Mouse (Mus musculus) limb, embryonic 13.5 days (tissue): Measurements from ENCODE around the gene Sh3bp5. TPM values are rescaled to one million over a fixed set of nuclear protein-coding genes. Genes with fewer than 3 reads are reported as not detected.

ENCODE experiments used
- ATAC-seq: fragments of 200-750 bp; cut with Nextera tagmentation; 2 replicates; pipeline ENCODE4 v1.8.0; 2017; ENCODE audit warnings: low read depth, moderate number of reproducible peaks, moderate TSS enrichment; ENCODE audit not compliant: low FRiP score
- H3K27ac ChIP-seq: fragments of 300-500 bp; sonication (generic); 2 replicates; pipeline ENCODE4 v1.5.1; 2015; ENCODE audit warnings: inconsistent platforms, mild to moderate bottlenecking, moderate library complexity
- H3K27me3 ChIP-seq: fragments of 300-500 bp; sonication (generic); 2 replicates; pipeline ENCODE4 v1.6.1; 2015; ENCODE audit warnings: mild to moderate bottlenecking, inconsistent platforms
- H3K36me3 ChIP-seq: fragments of 300-500 bp; sonication (generic); 2 replicates; pipeline ENCODE4 v1.6.1; 2015; ENCODE audit warnings: inconsistent platforms, mild to moderate bottlenecking, moderate library complexity
- H3K4me1 ChIP-seq: fragments of 300-500 bp; sonication (generic); 2 replicates; pipeline ENCODE4 v1.6.1; 2015; ENCODE audit warnings: inconsistent platforms
- H3K4me2 ChIP-seq: fragments of 300-500 bp; sonication (generic); replicated peaks from 2 replicates; pipeline ENCODE4 v1.6.1; 2015; ENCODE audit warnings: inconsistent platforms, mild to moderate bottlenecking, moderate library complexity
- H3K4me3 ChIP-seq: fragments of 300-500 bp; sonication (generic); 2 replicates; pipeline ENCODE4 v1.5.1; 2015; ENCODE audit warnings: moderate library complexity, mild to moderate bottlenecking, inconsistent platforms
- H3K9ac ChIP-seq: fragments of 300-500 bp; sonication (generic); 2 replicates; pipeline ENCODE4 v1.6.1; 2015; ENCODE audit warnings: mild to moderate bottlenecking, inconsistent platforms
- H3K9me3 ChIP-seq: fragments of 300-500 bp; sonication (generic); 2 replicates; pipeline ENCODE4 v1.6.1; 2016; ENCODE audit warnings: inconsistent platforms
- WGBS: fragments of 180-500 bp; shearing (Covaris S2); methylation state at CpG from one replicate; pipeline ENCODE4 v1.1.7; 2015; 5-methylcytosine and 5-hydroxymethylcytosine counted together
- polyA plus RNA-seq: library from polyadenylated mRNA; unstranded; fragments of >200 nt; fragmentation: Nextera tagmentation; extraction: Ambion mirVana; gene quantifications from 2 replicates; pipeline ENCODE4 v1.2.1, GENCODE M21; 2015

The Sh3bp5 gene
- polyA plus RNA-seq, 1 experiment from 2014 or later: 53.2 TPM

DNA sequence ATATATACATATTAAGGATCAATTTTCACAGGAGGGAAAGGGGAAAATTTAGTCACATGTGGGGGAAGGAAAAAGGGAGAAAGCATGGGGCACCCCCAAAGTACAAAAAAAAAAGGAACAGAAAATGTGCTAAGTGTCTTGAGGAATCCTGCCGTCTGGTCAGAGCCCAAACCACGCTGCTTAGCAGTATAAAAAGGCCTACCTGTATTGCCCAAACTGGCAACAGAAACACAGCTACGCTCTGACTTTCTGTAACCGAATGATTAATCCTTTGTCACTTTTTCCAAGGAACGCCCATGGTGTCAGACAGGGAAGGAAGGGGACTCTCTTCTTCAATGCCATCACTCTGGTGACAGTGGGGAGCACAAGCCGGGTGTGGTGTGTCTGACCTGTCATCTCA is 30.2 kb downstream of the Sh3bp5 start:
- no peak for ATAC-seq
- WGBS: 89% methylated on average over 6 of the region's 6 CpGs
- no peaks in the 10 kb centered on the region for H3K27me3 ChIP-seq
- peaks cover 53% of the 10 kb centered on the region for H3K36me3 ChIP-seq
- H3K27ac ChIP-seq: no peak overlapping the region
- no peak overlapping the region for H3K4me2 ChIP-seq
- peaks cover 31% of the 10 kb centered on the region for H3K4me1 ChIP-seq
- H3K4me3 ChIP-seq: no peak overlapping the region
- H3K9ac ChIP-seq: no peak overlapping the region
- no peaks in the 10 kb centered on the region for H3K9me3 ChIP-seq

DNA sequence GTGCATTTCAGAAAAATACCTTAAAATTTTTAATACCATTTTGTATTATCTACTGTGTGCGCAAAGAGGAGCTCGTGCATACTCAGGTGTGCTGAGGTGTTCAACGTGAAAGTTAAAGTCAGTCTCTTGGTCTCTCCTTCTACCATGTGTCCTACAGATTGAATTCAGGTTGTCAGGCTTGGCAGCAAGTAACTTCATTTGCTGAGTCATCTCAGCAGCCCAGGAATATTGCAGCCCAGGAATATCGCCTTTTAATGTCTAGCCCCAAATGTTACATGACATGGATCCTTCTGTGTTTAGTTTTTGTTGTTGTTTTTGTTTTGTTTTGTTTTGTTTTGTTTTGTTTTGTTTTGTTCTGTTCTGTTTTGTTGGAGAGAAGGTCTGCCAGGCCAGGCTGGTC is 31.2 kb downstream of the Sh3bp5 start:
- peaks cover 40% of the 10 kb centered on the region for H3K4me1 ChIP-seq
- H3K27me3 ChIP-seq: no peaks in the 10 kb centered on the region
- H3K4me2 ChIP-seq: no peak overlapping the region
- H3K9ac ChIP-seq: no peak overlapping the region
- ATAC-seq: no peak
- no peak overlapping the region for H3K27ac ChIP-seq
- H3K36me3 ChIP-seq: peaks cover 43% of the 10 kb centered on the region
- no peaks in the 10 kb centered on the region for H3K9me3 ChIP-seq
- no peak overlapping the region for H3K4me3 ChIP-seq
- 88% methylated on average over 4 of the region's 4 CpGs for WGBS

DNA sequence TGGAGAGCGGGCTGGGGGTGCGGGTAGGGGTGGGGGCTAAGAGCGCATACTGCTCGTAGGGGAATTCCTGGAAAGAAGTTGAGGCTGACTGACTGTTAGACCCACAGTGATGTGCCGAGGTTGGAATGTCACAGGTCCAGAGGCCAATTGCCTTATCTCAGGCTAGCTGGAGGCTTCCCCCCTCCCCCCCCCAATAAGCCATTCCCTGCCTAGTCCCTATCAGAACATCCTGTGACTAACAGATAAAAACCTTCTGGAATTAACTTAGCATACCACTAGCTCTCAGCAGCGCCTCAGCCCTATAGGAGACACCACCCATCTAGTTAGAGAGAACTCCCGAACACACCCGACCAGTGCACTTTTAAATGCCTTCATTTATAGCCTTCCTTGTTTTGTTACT is 31.9 kb downstream of the Sh3bp5 start:
- Histone ChIP-seq H3K9ac (no peak overlapping the region), H3K27me3 (no peaks in the 10 kb centered on the region), H3K4me1 (peaks cover 45% of the 10 kb centered on the region), H3K4me3 (no peak overlapping the region), H3K36me3 (peaks cover 37% of the 10 kb centered on the region), H3K9me3 (no peaks in the 10 kb centered on the region), H3K27ac (no peak overlapping the region), H3K4me2 (no peak overlapping the region)
- no peak for ATAC-seq
- WGBS: 35% methylated on average over 8 of the region's 8 CpGs

DNA sequence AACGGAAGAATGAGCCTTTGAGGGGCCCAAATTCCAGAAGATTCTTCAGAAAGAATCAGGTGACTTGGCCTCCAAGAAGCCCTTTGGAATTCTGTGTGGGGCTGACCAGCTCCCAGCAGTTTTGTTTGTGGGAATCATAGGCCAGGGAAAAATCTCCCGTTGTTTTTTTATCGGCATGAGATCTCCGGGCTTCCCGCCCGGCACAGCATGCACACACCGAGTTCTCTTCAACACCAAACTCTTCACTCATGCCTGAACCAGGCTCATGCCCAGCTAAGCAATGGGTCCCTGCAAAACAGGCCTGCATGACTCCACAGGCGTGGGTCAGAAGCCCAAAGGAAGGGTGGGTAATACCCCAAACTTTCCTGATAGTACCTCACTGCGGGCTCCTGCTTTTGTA is 32.3 kb downstream of the Sh3bp5 start:
- 51% methylated on average over 9 of the region's 9 CpGs for WGBS
- Histone ChIP-seq H3K9me3 (no peaks in the 10 kb centered on the region), H3K27ac (no peak overlapping the region), H3K4me3 (no peak overlapping the region), H3K27me3 (no peaks in the 10 kb centered on the region), H3K4me2 (no peak overlapping the region), H3K36me3 (peaks cover 34% of the 10 kb centered on the region), H3K4me1 (peaks cover 49% of the 10 kb centered on the region), H3K9ac (no peak overlapping the region)
- ATAC-seq: no peak

DNA sequence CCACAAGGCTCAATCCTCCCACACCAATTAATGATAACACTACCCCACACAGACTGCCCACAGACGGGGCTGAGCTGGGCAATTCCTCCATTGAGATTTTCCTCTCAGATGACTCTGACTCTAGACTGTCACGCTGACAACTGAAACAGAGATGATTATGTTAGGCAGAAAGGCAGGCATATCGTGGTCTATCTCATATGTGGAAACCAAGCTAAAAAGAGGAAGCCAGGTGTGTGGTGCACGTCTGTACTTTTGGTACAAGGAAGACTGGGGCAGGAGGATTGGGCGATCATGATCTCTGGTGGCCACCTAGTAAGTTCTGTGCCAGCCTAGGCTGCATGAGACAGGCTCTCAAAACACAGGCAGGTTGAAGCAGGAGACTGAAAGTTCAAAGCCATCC is 33.2 kb downstream of the Sh3bp5 start:
- no peak for ATAC-seq
- Histone ChIP-seq H3K9me3 (no peaks in the 10 kb centered on the region), H3K9ac (no peak overlapping the region), H3K4me1 (peaks cover 56% of the 10 kb centered on the region), H3K36me3 (peaks cover 28% of the 10 kb centered on the region), H3K27ac (no peak overlapping the region), H3K4me2 (no peak overlapping the region), H3K4me3 (no peak overlapping the region), H3K27me3 (no peaks in the 10 kb centered on the region)
- 85% methylated on average over 5 of the region's 5 CpGs for WGBS

DNA sequence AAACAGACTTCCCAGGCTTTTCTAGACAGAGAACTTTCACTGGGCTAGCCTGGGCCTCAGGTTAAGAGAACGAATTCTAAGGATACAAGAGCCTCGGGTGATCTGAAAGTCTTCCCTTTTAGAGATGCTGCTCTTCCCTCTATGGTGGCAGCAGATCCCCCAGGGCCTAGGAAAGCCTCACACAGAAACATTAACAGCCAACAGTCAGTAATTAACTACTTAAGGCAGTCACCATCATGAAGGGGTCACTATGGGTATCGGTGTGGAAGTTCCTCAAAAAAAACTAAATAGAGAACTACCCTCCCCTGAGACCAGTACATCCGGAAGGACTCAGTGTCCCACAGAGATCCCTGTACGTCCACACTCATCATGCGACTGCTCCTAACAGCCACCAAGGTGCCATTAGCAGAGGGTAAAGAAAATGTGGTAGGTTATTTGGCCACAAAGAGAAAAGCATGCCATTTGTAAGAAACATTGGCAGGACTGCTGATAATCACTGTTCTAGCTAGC is 33.9 kb downstream of the Sh3bp5 start:
- WGBS: 67% methylated on average over 6 of the region's 6 CpGs
- no peak for ATAC-seq
- H3K9me3 ChIP-seq: no peaks in the 10 kb centered on the region
- no peak overlapping the region for H3K4me3 ChIP-seq
- H3K4me2 ChIP-seq: no peak overlapping the region
- H3K9ac ChIP-seq: no peak overlapping the region
- no peak overlapping the region for H3K27ac ChIP-seq
- H3K4me1 ChIP-seq: peaks cover 52% of the 10 kb centered on the region
- H3K27me3 ChIP-seq: no peaks in the 10 kb centered on the region
- peaks cover 25% of the 10 kb centered on the region for H3K36me3 ChIP-seq

DNA sequence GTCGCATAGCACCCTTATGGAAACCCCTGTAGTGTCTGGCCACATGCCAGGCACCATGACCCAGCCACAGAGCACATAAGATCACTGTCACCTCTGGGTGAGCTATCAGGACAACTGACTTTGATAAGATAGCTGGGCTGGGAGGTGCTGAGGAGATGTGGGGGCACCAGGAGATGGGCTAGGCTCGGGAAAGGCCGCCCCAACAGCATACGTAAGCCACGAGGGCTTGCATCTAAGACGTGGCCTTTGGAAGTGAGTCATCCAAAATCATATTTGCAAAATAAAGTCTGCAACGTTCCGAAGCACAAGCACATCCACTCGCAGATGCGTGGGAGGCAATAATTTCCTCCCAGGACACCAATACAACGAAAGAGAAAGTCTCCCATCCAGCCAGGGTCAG is 35.0 kb downstream of the Sh3bp5 start:
- no peak overlapping the region for H3K4me2 ChIP-seq
- ATAC-seq: no peak
- WGBS: 80% methylated on average over 11 of the region's 11 CpGs
- H3K36me3 ChIP-seq: peaks cover 15% of the 10 kb centered on the region
- no peak overlapping the region for H3K9ac ChIP-seq
- H3K27me3 ChIP-seq: no peaks in the 10 kb centered on the region
- H3K9me3 ChIP-seq: no peaks in the 10 kb centered on the region; the same call in 1 of the 2 replicates
- H3K4me3 ChIP-seq: no peak overlapping the region
- peaks cover 52% of the 10 kb centered on the region for H3K4me1 ChIP-seq
- no peak overlapping the region for H3K27ac ChIP-seq

DNA sequence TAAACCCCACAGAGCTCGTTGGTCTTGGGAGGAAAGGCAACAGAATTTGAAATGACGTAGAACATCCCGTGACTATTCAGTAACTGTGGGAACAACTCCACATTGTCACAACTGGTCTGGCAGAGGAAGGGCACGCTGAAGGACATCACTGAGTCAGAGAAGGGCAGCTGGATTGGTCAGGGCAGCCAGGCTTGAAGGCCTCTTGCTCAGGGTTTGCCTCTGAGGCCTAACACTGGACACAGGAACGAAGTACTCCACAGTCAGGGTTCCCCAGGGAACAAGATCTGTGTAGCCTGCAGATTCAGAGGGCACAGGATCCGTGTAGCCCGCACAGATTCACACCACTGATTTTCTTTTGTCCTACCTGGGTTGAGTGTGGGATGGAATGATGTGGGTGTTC is 35.6 kb downstream of the Sh3bp5 start:
- H3K9me3 ChIP-seq: peaks cover 6% of the 10 kb centered on the region
- no peak overlapping the region for H3K4me3 ChIP-seq
- ATAC-seq: no peak
- no peak overlapping the region for H3K9ac ChIP-seq
- no peak overlapping the region for H3K27ac ChIP-seq
- WGBS: 77% methylated on average over 7 of the region's 7 CpGs
- peaks cover 52% of the 10 kb centered on the region for H3K4me1 ChIP-seq
- no peaks in the 10 kb centered on the region for H3K27me3 ChIP-seq
- H3K36me3 ChIP-seq: peaks cover 17% of the 10 kb centered on the region
- no peak overlapping the region for H3K4me2 ChIP-seq

DNA sequence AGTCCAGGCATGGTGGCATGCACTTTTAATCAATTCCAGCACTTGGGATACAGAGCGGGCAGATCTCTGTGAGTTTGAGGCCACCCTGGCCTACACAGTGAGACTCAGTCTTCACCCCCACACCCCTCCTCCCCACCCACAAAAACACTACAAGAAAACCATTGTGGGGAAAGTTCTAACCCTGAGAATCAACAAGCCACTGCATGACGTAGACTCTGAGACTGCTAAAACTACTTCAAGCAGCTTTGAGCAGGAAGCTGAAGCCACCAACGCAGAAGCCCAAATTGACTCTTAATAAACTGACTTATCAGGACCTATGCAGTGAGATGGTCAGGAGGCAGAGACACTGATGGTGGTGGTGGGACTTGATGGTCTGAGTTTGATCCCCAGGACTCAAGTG is 36.6 kb downstream of the Sh3bp5 start:
- ATAC-seq: no peak
- Histone ChIP-seq H3K27ac (no peak overlapping the region), H3K4me1 (peaks cover 42% of the 10 kb centered on the region), H3K27me3 (no peaks in the 10 kb centered on the region), H3K36me3 (peaks cover 18% of the 10 kb centered on the region), H3K9ac (no peak overlapping the region), H3K4me2 (no peak overlapping the region), H3K4me3 (no peak overlapping the region), H3K9me3 (peaks cover 7% of the 10 kb centered on the region)
- 60% methylated on average over 3 of the region's 3 CpGs for WGBS

DNA sequence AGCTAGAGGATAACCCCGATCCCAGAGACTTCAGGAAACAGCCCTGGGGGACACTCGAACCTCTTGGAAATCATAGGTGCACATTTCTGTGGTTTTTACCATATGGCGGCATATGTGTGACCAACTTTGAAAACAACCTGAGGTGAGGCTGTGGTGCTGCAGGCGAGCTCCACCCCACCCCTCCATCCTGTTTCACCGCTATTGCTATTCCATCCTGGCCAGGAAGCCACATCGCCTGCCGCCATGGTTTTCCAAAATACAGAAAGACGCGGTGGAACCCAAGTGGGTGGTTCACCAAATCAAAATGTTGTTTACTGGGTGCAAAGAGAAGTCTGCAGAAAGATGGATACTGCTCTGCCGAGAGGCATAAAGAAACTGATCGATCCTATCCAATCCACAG is 37.1 kb downstream of the Sh3bp5 start:
- Histone ChIP-seq H3K4me3 (no peak overlapping the region), H3K4me1 (peaks cover 38% of the 10 kb centered on the region), H3K9me3 (peaks cover 7% of the 10 kb centered on the region), H3K27ac (no peak overlapping the region), H3K27me3 (no peaks in the 10 kb centered on the region), H3K4me2 (no peak overlapping the region), H3K36me3 (peaks cover 18% of the 10 kb centered on the region), H3K9ac (no peak overlapping the region)
- 78% methylated on average over 11 of the region's 11 CpGs for WGBS
- ATAC-seq: no peak

DNA sequence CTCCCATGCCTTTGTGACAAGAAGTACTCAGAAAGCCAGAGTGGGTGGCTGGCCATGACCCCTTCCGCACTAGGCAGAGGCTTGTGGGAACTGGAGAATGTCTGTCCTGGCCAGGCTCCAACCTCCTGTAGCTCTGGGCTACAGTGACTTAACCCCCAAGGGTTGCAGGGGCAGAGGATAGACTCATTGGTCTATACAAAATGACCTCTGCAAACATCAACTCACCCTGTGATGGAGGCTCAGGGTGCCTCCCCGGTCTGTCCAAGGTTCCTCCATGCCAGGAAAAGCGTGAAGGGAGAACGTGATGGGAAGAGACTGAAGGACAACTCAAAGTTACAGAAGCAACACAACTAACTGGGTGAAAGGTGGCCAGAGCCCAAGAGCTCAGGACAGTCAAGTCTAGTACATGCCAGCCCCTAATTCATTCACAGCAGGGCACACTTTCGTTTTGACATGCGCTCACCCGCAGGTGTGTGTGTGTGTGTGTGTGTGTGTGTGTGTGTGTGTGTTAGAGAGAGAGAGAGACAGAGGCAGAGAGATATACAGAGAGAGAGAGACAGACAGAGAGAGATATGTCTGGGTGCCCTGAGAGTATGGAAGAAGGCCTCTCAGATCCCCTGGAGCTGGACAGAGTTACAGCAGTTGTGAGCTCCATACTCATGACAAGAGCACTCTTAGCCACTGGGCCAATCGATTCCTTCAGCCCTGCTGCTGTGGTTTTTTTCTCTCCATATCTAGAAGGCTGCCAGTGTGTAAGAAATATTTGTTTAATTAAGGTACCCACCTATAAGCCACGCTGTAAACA is 37.9 kb downstream of the Sh3bp5 start:
- 80% methylated on average over 9 of the region's 9 CpGs for WGBS
- H3K9ac ChIP-seq: no peak overlapping the region
- H3K27me3 ChIP-seq: no peaks in the 10 kb centered on the region
- no peak overlapping the region for H3K4me2 ChIP-seq
- no peak overlapping the region for H3K4me3 ChIP-seq
- H3K4me1 ChIP-seq: peaks cover 30% of the 10 kb centered on the region; the same call in 1 of the 2 replicates
- H3K9me3 ChIP-seq: peaks cover 7% of the 10 kb centered on the region
- H3K36me3 ChIP-seq: peaks cover 18% of the 10 kb centered on the region
- ATAC-seq: no peak
- peak overlapping the region; percentile 28; the same call in 1 of the 2 replicates for H3K27ac ChIP-seq

DNA sequence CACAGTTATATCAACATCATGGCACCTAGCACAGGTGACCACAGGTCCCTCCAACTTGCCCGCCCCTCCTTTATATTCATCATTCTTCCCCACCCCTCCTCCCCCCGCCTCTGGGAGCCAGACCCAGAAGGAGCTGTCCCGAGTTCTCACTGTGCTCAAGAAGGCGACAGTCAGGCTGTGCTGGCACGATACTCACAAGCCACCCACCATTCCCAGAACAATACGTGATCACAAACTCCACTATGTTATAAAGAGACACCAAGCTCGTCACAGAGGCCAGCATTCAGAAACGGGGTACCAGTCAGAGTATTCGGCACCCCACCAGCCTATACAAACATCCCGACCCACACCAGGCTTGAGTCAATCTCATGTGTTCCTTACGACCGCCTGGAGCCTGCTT is 38.5 kb downstream of the Sh3bp5 start:
- Histone ChIP-seq H3K27ac (no peak overlapping the region), H3K9me3 (peaks cover 7% of the 10 kb centered on the region), H3K27me3 (no peaks in the 10 kb centered on the region), H3K9ac (no peak overlapping the region), H3K36me3 (peaks cover 18% of the 10 kb centered on the region), H3K4me2 (no peak overlapping the region), H3K4me1 (peaks cover 30% of the 10 kb centered on the region; the same call in 1 of the 2 replicates), H3K4me3 (no peak overlapping the region)
- WGBS: 80% methylated on average over 12 of the region's 12 CpGs
- no peak for ATAC-seq

DNA sequence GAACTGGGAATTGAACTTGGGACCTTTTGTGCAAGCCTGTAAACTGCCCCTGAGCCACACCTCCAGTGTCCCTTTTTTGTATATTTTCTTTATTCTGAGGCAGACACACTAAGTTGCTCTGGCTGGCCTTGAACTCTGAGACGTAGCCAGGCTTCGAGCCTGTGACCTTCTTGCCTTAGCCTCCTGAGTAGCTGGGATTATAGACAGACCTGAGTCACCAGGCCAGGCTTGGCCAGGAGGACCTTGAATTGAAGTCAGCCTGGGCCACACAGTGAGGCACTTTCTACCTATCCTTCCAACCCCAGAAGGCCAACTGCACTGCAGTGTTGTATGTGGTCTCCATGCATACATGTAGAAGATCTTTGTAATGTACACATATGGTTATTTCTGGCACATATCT is 39.5 kb downstream of the Sh3bp5 start:
- WGBS: 93% methylated on average over 2 of the region's 2 CpGs

More for the DNA sequence above, 39.5 kb downstream of the Sh3bp5 start:
- Histone ChIP-seq H3K4me2 (no peak overlapping the region), H3K9ac (no peak overlapping the region), H3K4me1 (peaks cover 30% of the 10 kb centered on the region; the same call in 1 of the 2 replicates), H3K4me3 (no peak overlapping the region), H3K27me3 (no peaks in the 10 kb centered on the region), H3K9me3 (peaks cover 7% of the 10 kb centered on the region), H3K27ac (no peak overlapping the region), H3K36me3 (peaks cover 16% of the 10 kb centered on the region)
- ATAC-seq: no peak
